ENCODE assay signal across 25 mouse cellular contexts in the genomic region with DNA sequence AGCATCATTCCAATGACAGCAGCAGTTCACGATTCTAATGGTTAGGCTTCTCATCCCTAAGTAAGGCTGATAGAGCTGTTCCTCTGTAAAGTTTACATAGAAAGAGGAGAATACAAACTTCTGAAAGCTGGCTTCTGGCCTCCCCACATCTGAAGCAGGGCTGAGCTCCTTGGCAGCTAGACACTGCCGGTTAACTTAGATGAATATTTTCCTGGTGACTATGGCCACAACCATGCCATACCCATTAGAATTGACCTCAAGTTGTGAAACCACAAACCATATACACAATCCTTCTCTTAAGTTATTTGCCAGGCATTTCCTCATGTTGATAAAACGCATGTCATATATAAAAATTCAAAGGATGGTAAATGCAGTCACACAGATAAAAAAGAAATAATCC.
"Had no signal": no experiment of that assay in that cellular context is flagged by ENCODE, and none has a peak within 500 bp of the region (broad histone marks: within the 10 kb centered on the region; RNA-seq: fewer than 3 reads in every experiment).

No protein-coding gene starts in this region.

- H3K36me3 ChIP-seq: heart, embryonic 10.5 days; heart, embryonic 12.5 days; hindbrain, embryonic 10.5 days; hindbrain, embryonic 12.5 days; intestine, embryonic 15.5 days; kidney, embryonic 15.5 days; limb, embryonic 10.5 days; limb, embryonic 12.5 days; liver, embryonic 12.5 days had no signal

- H3K4me1 ChIP-seq: heart, embryonic 10.5 days; heart, embryonic 12.5 days; hindbrain, embryonic 10.5 days; hindbrain, embryonic 12.5 days; intestine, embryonic 15.5 days; kidney, embryonic 15.5 days; limb, embryonic 10.5 days; limb, embryonic 12.5 days; liver, embryonic 12.5 days had no signal

- H3K27ac ChIP-seq: heart, embryonic 10.5 days; hindbrain, embryonic 10.5 days; hindbrain, embryonic 12.5 days; hindbrain, embryonic 14.5 days; intestine, embryonic 15.5 days; kidney, embryonic 15.5 days; layer of hippocampus, adult 2 months; left cerebral cortex, adult 2 months; limb, embryonic 10.5 days; limb, embryonic 12.5 days; liver, embryonic 12.5 days; liver, embryonic 14.5 days had no signal

- H3K4me3 ChIP-seq: heart, embryonic 10.5 days; heart, embryonic 12.5 days; hindbrain, embryonic 10.5 days; hindbrain, embryonic 12.5 days; intestine, embryonic 15.5 days; kidney, embryonic 15.5 days; layer of hippocampus, adult 2 months; left cerebral cortex, adult 2 months; limb, embryonic 10.5 days; limb, embryonic 12.5 days; liver, embryonic 12.5 days had no signal

- H3K27me3 ChIP-seq: heart, embryonic 12.5 days; hindbrain, embryonic 12.5 days; intestine, embryonic 15.5 days; kidney, embryonic 15.5 days; limb, embryonic 12.5 days; liver, embryonic 12.5 days had no signal

- ATAC-seq: hindbrain, embryonic 16.5 days; inflammation-experienced regulatory T-cells, adult 6 months; intestine, embryonic 15.5 days; liver, embryonic 12.5 days had no signal

- H3K4me2 ChIP-seq: heart, embryonic 12.5 days; hindbrain, embryonic 12.5 days; hindbrain, embryonic 14.5 days; intestine, embryonic 15.5 days; kidney, embryonic 15.5 days; limb, embryonic 12.5 days; liver, embryonic 12.5 days had no signal

- H3K9me3 ChIP-seq: heart, embryonic 10.5 days; heart, embryonic 12.5 days; hindbrain, embryonic 10.5 days; hindbrain, embryonic 12.5 days; intestine, embryonic 15.5 days; kidney, embryonic 15.5 days; limb, embryonic 10.5 days; limb, embryonic 12.5 days; liver, embryonic 12.5 days had no signal

- H3K9ac ChIP-seq: heart, embryonic 12.5 days; hindbrain, embryonic 12.5 days; hindbrain, embryonic 14.5 days; intestine, embryonic 15.5 days; kidney, embryonic 15.5 days; limb, embryonic 12.5 days; liver, embryonic 12.5 days; liver, embryonic 14.5 days had no signal

- DNase-seq: gastrocnemius, postnatal 25 days; heart, adult 18-20 months; heart, postnatal 10 days; heart, postnatal 4 days; kidney, adult 11 months; kidney, adult 2 months; kidney, adult 9 months; kidney, postnatal 10 days; kidney, postnatal 25 days; kidney, postnatal 4 days had no signal
